Mouse (Mus musculus): ENCODE data around the gene Upk3b. TPM values are rescaled to one million over a fixed set of nuclear protein-coding genes. Genes with fewer than 3 reads are reported as not detected.
"Not testable (repeated sequence)": the region's sequence is repeated elsewhere in the genome, so short reads cannot be mapped to it uniquely, and the experiment has no call there.

Gene Upk3b
- polyA plus RNA-seq, 1 experiment = not detected

DNA sequence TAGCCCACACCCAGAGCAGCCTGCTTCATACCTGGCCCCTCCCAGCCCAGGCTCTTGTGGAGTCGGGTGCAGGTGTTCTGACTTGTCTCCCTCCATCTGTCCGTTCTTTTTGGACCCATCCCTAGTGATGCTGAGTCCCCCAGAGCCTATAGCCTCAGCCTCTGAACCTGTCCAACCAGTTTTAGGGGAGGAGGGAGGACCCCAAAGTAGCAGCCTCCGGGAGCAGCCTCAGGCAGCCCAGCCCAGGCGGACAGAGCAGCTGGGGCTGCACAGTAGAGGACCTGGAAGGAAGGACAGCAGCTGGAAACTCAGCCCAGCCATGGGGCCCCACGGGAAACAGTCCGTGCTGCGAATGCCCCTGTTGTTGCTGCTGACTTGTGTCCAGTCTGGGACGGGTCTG is 18.8 kb downstream of the Upk3b start:
- Histone ChIP-seq H3K36me3 (ENCODE audit: control insufficient read depth) (no peaks in the 10 kb centered on the region), H3K27me3 (ENCODE audit: control insufficient read depth) (peaks cover 26% of the 10 kb centered on the region), H3K4me1 (ENCODE audit: control insufficient read depth) (no peaks in the 10 kb centered on the region), H3K4me3 (replicated peaks) (no peak overlapping the region), H3K9me3 (ENCODE audit: control insufficient read depth, low read length) (no peaks in the 10 kb centered on the region)
- TF ChIP-seq GATA1 (IDR thresholded peaks at IDR 0.05; ENCODE audit: low read length) (no peak), TAL1 (IDR thresholded peaks at IDR 0.05; ENCODE audit: low read length) (no peak)

DNA sequence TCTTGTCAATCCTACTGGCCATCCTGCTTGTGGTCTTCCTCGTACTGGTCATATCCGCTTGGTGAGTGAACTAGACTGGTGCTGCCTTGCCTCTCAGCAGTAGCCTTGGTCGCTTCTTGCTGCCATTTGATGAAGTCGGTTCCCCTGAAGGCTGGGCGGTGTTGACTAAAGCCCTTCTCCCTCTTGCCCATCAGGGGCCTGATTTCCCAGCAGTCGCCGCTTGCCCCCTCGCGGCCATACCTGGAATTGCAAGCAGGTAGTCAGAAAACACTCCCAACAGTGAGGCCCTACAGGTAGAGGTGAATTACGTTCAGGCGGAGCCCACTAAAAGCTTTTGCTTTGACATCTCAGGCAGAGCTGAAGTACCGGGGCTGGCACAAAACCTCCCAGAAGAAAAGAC is 23.3 kb downstream of the Upk3b start:
- Histone ChIP-seq H3K27me3 (ENCODE audit: control insufficient read depth) (peaks cover 26% of the 10 kb centered on the region), H3K36me3 (ENCODE audit: control insufficient read depth) (no peaks in the 10 kb centered on the region), H3K9me3 (ENCODE audit: control insufficient read depth, low read length) (no peaks in the 10 kb centered on the region), H3K4me1 (ENCODE audit: control insufficient read depth) (no peaks in the 10 kb centered on the region), H3K4me3 (replicated peaks) (no peak overlapping the region)
- TF ChIP-seq TAL1 (IDR thresholded peaks at IDR 0.05; ENCODE audit: low read length) (no peak), GATA1 (IDR thresholded peaks at IDR 0.05; ENCODE audit: low read length) (no peak)

GRCm38 (mm10) chr5:136063920-136064319 is 25.6 kb downstream of the Upk3b start:
- H3K27me3 ChIP-seq (ENCODE audit: control insufficient read depth) = peaks cover 14% of the 10 kb centered on the region
- H3K36me3 ChIP-seq (ENCODE audit: control insufficient read depth) = no peaks in the 10 kb centered on the region
- H3K4me1 ChIP-seq (ENCODE audit: control insufficient read depth) = no peaks in the 10 kb centered on the region
- no peak overlapping the region for H3K4me3 ChIP-seq (replicated peaks)
- TF ChIP-seq GATA1 (IDR thresholded peaks at IDR 0.05; ENCODE audit: low read length) (no peak), TAL1 (IDR thresholded peaks at IDR 0.05; ENCODE audit: low read length) (no peak)
- no peaks in the 10 kb centered on the region for H3K9me3 ChIP-seq (ENCODE audit: control insufficient read depth, low read length)

DNA sequence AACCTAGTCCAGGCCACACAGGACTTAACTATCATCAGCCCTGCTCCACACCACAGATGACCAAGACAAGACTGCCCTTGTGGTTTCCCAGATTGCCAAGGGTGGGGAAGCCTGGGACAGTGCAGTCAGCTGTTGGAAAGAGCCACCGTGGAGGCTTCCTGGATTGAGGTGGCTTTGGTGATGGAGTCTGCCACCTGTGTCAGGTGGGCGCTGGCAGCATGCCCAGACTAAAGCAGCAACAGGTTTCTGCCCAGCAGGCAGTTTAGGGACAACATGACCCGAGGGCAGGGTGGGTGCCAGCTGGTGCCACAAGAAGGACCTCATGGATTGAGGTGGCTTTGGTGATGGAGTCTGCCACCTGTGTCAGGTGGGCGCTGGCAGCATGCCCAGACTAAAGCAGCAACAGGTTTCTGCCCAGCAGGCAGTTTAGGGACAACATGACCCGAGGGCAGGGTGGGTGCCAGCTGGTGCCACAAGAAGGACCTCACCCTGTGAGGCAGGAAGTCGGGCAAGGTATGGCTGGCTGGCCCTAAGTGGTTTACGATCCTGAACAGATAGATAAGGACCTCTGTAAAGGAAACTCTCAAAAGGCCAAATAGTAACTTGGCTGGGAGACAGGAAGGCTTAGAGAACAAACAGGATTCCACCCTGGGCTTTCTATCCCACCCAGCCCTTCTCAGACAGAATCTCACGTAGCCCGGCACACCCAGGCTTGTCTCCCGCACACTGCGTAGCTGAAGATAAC is 28.3 kb downstream of the Upk3b start:
- not testable (repeated sequence) for H3K9me3 ChIP-seq (ENCODE audit: control insufficient read depth, low read length); H3K36me3 ChIP-seq (ENCODE audit: control insufficient read depth); H3K4me3 ChIP-seq (replicated peaks); H3K27me3 ChIP-seq (ENCODE audit: control insufficient read depth); H3K4me1 ChIP-seq (ENCODE audit: control insufficient read depth)

GRCm38 (mm10) chr5:136069411-136069810 is 31.1 kb downstream of the Upk3b start:
- Histone ChIP-seq H3K4me3 (replicated peaks) (no peak overlapping the region), H3K9me3 (ENCODE audit: control insufficient read depth, low read length) (no peaks in the 10 kb centered on the region), H3K27me3 (ENCODE audit: control insufficient read depth) (no peaks in the 10 kb centered on the region), H3K4me1 (ENCODE audit: control insufficient read depth) (no peaks in the 10 kb centered on the region), H3K36me3 (ENCODE audit: control insufficient read depth) (no peaks in the 10 kb centered on the region)
- TF ChIP-seq TAL1 (IDR thresholded peaks at IDR 0.05; ENCODE audit: low read length) = no peak
- no peak for TF ChIP-seq GATA1 (IDR thresholded peaks at IDR 0.05; ENCODE audit: low read length)

DNA sequence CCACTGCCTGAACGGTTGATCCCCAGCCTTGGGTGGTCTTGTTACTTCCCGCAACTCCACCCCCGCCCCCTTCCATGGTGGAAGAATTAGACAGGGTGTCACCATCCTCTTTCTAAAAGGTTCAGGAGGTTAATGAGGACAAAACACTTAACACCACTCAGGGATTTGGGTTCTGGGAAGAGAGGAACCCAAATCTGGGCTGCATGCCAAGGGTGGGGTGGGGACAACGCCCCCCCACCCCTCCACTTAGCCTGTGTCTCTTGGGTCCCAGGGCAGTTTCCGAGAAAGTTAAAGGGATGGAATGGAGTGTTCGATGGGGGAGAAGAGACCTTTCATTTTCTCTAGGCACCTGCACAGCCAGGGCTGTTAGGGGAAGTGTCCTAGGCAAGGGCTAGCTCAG is 34.8 kb downstream of the Upk3b start:
- no peaks in the 10 kb centered on the region for H3K4me1 ChIP-seq (ENCODE audit: control insufficient read depth)
- no peaks in the 10 kb centered on the region for H3K9me3 ChIP-seq (ENCODE audit: control insufficient read depth, low read length)
- TF ChIP-seq TAL1 (IDR thresholded peaks at IDR 0.05; ENCODE audit: low read length) (no peak), GATA1 (IDR thresholded peaks at IDR 0.05; ENCODE audit: low read length) (no peak)
- no peaks in the 10 kb centered on the region for H3K36me3 ChIP-seq (ENCODE audit: control insufficient read depth)
- H3K4me3 ChIP-seq (replicated peaks) = no peak overlapping the region
- H3K27me3 ChIP-seq (ENCODE audit: control insufficient read depth) = no peaks in the 10 kb centered on the region

DNA sequence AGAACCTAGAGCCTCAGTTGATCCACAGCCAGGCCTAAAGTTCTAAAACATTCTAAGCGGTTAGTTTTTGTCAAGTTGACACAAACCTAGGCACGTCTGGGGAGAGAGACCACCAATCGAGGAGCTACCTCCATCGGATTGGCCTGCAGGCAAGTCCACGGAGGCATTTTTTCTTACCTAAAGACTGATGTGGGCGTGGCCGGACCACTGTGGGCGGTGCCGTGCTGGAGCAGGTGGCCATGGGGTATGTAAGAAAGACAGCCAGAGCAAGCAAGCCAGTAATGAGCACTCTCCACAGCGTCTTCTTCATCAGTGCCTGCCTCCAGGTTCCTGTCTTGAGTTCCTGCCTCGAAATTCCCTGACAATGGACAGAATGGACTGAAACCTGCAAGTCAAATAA is 35.2 kb downstream of the Upk3b start:
- no peak overlapping the region for H3K4me3 ChIP-seq (replicated peaks)
- TF ChIP-seq GATA1 (IDR thresholded peaks at IDR 0.05; ENCODE audit: low read length) (no peak), TAL1 (IDR thresholded peaks at IDR 0.05; ENCODE audit: low read length) (no peak)
- H3K36me3 ChIP-seq (ENCODE audit: control insufficient read depth) = no peaks in the 10 kb centered on the region
- no peaks in the 10 kb centered on the region for H3K27me3 ChIP-seq (ENCODE audit: control insufficient read depth)
- no peaks in the 10 kb centered on the region for H3K4me1 ChIP-seq (ENCODE audit: control insufficient read depth)
- H3K9me3 ChIP-seq (ENCODE audit: control insufficient read depth, low read length) = no peaks in the 10 kb centered on the region

GRCm38 (mm10) chr5:136075076-136075475 is 36.8 kb downstream of the Upk3b start:
- no peaks in the 10 kb centered on the region for H3K4me1 ChIP-seq (ENCODE audit: control insufficient read depth)

DNA sequence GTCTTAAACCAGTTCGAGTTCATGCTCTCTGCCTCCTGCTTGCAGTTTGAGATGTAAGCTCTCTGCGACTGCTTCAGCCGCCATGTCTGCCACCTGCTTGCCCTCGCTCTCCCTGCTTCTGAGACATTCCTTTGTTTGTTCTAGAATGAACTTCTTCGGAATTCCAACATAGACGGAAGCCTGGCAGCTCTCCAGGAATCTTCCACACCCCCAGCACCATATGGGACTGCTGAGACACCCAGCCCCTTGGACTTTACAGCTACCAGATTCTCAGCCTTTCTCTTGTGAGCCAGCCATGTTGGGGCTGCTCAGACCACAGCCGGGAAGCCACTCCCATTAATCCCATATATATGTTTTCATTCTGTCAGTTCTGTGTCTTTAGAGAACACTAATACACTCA is 38.0 kb downstream of the Upk3b start:
- TF ChIP-seq TAL1 (IDR thresholded peaks at IDR 0.05; ENCODE audit: low read length) = no peak
- no peak for TF ChIP-seq GATA1 (IDR thresholded peaks at IDR 0.05; ENCODE audit: low read length)
- no peaks in the 10 kb centered on the region for H3K4me1 ChIP-seq (ENCODE audit: control insufficient read depth)
- H3K9me3 ChIP-seq (ENCODE audit: control insufficient read depth, low read length) = no peaks in the 10 kb centered on the region
- no peaks in the 10 kb centered on the region for H3K36me3 ChIP-seq (ENCODE audit: control insufficient read depth)
- H3K27me3 ChIP-seq (ENCODE audit: control insufficient read depth) = no peaks in the 10 kb centered on the region
- no peak overlapping the region for H3K4me3 ChIP-seq (replicated peaks)

More at GRCm38 (mm10) chr5:136075076-136075475, 36.8 kb downstream of the Upk3b start:
- no peaks in the 10 kb centered on the region for H3K27me3 ChIP-seq (ENCODE audit: control insufficient read depth)
- no peak overlapping the region for H3K4me3 ChIP-seq (replicated peaks)
- TF ChIP-seq GATA1 (IDR thresholded peaks at IDR 0.05; ENCODE audit: low read length) (no peak), TAL1 (IDR thresholded peaks at IDR 0.05; ENCODE audit: low read length) (no peak)
- H3K36me3 ChIP-seq (ENCODE audit: control insufficient read depth) = no peaks in the 10 kb centered on the region
- no peaks in the 10 kb centered on the region for H3K9me3 ChIP-seq (ENCODE audit: control insufficient read depth, low read length)

GRCm38 (mm10) chr5:136077001-136077550 is 38.8 kb downstream of the Upk3b start:
- H3K4me3 ChIP-seq (replicated peaks) = no peak overlapping the region
- TF ChIP-seq TAL1 (IDR thresholded peaks at IDR 0.05; ENCODE audit: low read length) (no peak), GATA1 (IDR thresholded peaks at IDR 0.05; ENCODE audit: low read length) (no peak)

More at GRCm38 (mm10) chr5:136077001-136077550, 38.8 kb downstream of the Upk3b start:
- no peaks in the 10 kb centered on the region for H3K4me1 ChIP-seq (ENCODE audit: control insufficient read depth)
- H3K9me3 ChIP-seq (ENCODE audit: control insufficient read depth, low read length) = no peaks in the 10 kb centered on the region
- no peaks in the 10 kb centered on the region for H3K36me3 ChIP-seq (ENCODE audit: control insufficient read depth)
- H3K27me3 ChIP-seq (ENCODE audit: control insufficient read depth) = no peaks in the 10 kb centered on the region

Data from erythroblast, embryonic 14.5 days (primary cell).